Mouse (Mus musculus): ENCODE results near the gene Lrrc28. TPM values are rescaled to one million over a fixed set of nuclear protein-coding genes. Genes with fewer than 3 reads are reported as not detected.

The Lrrc28 gene
- total and polyA plus RNA-seq, 3 experiments, result 14.1 to 20.5 (median 16.4) TPM

GRCm38 (mm10) chr7:67593902-67594301 is 51.2 kb downstream of the Lrrc28 start:
- intact Hi-C loops (cut with DNase I), result no loop called here
- Histone ChIP-seq H3K4me3 (no peak overlapping the region), H3K27me3 (ENCODE audit: control insufficient read depth, insufficient read depth, low read length) (no peaks in the 10 kb centered on the region), H3K4me1 (ENCODE audit: control insufficient read depth, insufficient read depth, low read length) (peaks cover 6% of the 10 kb centered on the region), H3K27ac (no peak overlapping the region), H3K9ac (ENCODE audit: low read depth, low read length) (no peak overlapping the region), H3K79me2 (replicated peaks; ENCODE audit: control insufficient read depth, insufficient read depth, low read length) (no peaks in the 10 kb centered on the region), H3K36me3 (ENCODE audit: control insufficient read depth, insufficient read depth, low read length) (peaks cover 2% of the 10 kb centered on the region)
- no peak for DNase-seq
- WGBS, result 88% methylated on average over 6 of the region's 6 CpGs
- no peak for TF ChIP-seq CTCF (IDR thresholded peaks at IDR 0.05)
- TF ChIP-seq POLR2A (IDR thresholded peaks at IDR 0.05; ENCODE audit: insufficient read depth, low read depth, low read length), result no peak
- no peak for TF ChIP-seq EP300 (IDR thresholded peaks at IDR 0.05; ENCODE audit: insufficient read depth, low read depth, low read length)

DNA sequence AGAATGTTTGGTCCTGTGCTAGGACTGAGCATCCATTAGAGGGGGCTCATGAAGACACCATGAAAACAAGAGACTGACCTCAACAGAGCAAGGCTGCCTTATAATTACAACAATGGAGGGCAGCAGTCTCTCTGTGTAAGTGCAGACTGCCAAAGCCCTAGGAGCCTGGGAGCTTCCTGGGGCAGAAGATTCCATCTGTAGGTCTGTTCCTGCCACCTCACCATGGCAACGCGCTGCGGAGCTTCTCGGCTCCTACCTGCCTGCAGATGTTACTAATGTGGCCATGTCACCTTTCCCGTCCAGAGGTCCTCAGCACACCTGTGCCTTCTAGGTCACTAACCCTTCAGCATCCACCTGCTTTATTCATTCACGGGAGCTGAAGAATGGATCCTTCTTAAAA is 52.4 kb downstream of the Lrrc28 start:
- H3K79me2 ChIP-seq (replicated peaks; ENCODE audit: control insufficient read depth, insufficient read depth, low read length), result no peaks in the 10 kb centered on the region
- H3K9ac ChIP-seq (ENCODE audit: low read depth, low read length), result no peak overlapping the region
- peaks cover 2% of the 10 kb centered on the region for H3K36me3 ChIP-seq (ENCODE audit: control insufficient read depth, insufficient read depth, low read length)
- no peak overlapping the region for H3K4me3 ChIP-seq
- H3K27ac ChIP-seq, result no peak overlapping the region
- H3K27me3 ChIP-seq (ENCODE audit: control insufficient read depth, insufficient read depth, low read length), result no peaks in the 10 kb centered on the region
- 93% methylated on average over 6 of the region's 6 CpGs for WGBS
- intact Hi-C loops (cut with DNase I), result no loop called here
- peaks cover 3% of the 10 kb centered on the region for H3K4me1 ChIP-seq (ENCODE audit: control insufficient read depth, insufficient read depth, low read length)
- TF ChIP-seq POLR2A (IDR thresholded peaks at IDR 0.05; ENCODE audit: insufficient read depth, low read depth, low read length), result no peak
- no peak for DNase-seq

GRCm38 (mm10) chr7:67588743-67589142 is 56.3 kb downstream of the Lrrc28 start:
- H3K36me3 ChIP-seq (ENCODE audit: control insufficient read depth, insufficient read depth, low read length), result no peaks in the 10 kb centered on the region
- H3K79me2 ChIP-seq (replicated peaks; ENCODE audit: control insufficient read depth, insufficient read depth, low read length), result no peaks in the 10 kb centered on the region
- H3K4me3 ChIP-seq, result no peak overlapping the region
- intact Hi-C loops (cut with DNase I), result no loop called here
- no peaks in the 10 kb centered on the region for H3K27me3 ChIP-seq (ENCODE audit: control insufficient read depth, insufficient read depth, low read length)
- H3K4me1 ChIP-seq (ENCODE audit: control insufficient read depth, insufficient read depth, low read length), result no peaks in the 10 kb centered on the region; the same call in 1 of the 2 replicates
- no peak overlapping the region for H3K9ac ChIP-seq (ENCODE audit: low read depth, low read length)
- no peak overlapping the region for H3K27ac ChIP-seq
- no peak for DNase-seq
- 88% methylated on average over 6 of the region's 6 CpGs for WGBS
- TF ChIP-seq POLR2A (IDR thresholded peaks at IDR 0.05; ENCODE audit: insufficient read depth, low read depth, low read length) (no peak), EP300 (IDR thresholded peaks at IDR 0.05; ENCODE audit: insufficient read depth, low read depth, low read length) (no peak), CTCF (IDR thresholded peaks at IDR 0.05) (no peak)

GRCm38 (mm10) chr7:67586479-67586878 is 58.6 kb downstream of the Lrrc28 start:
- H3K4me1 ChIP-seq (ENCODE audit: control insufficient read depth, insufficient read depth, low read length), result peaks cover 1% of the 10 kb centered on the region
- H3K36me3 ChIP-seq (ENCODE audit: control insufficient read depth, insufficient read depth, low read length), result no peaks in the 10 kb centered on the region
- TF ChIP-seq EP300 (IDR thresholded peaks at IDR 0.05; ENCODE audit: insufficient read depth, low read depth, low read length) (no peak), CTCF (IDR thresholded peaks at IDR 0.05) (no peak), POLR2A (IDR thresholded peaks at IDR 0.05; ENCODE audit: insufficient read depth, low read depth, low read length) (no peak)
- H3K4me3 ChIP-seq, result no peak overlapping the region
- no peak for DNase-seq
- intact Hi-C loops (cut with DNase I), result no loop called here
- no peak overlapping the region for H3K27ac ChIP-seq
- H3K79me2 ChIP-seq (replicated peaks; ENCODE audit: control insufficient read depth, insufficient read depth, low read length), result no peaks in the 10 kb centered on the region
- H3K27me3 ChIP-seq (ENCODE audit: control insufficient read depth, insufficient read depth, low read length), result no peaks in the 10 kb centered on the region
- H3K9ac ChIP-seq (ENCODE audit: low read depth, low read length), result no peak overlapping the region
- 75% methylated on average over 5 of the region's 5 CpGs for WGBS

GRCm38 (mm10) chr7:67583852-67584251 is 61.2 kb downstream of the Lrrc28 start:
- Histone ChIP-seq H3K9ac (ENCODE audit: low read depth, low read length) (no peak overlapping the region), H3K4me3 (no peak overlapping the region), H3K36me3 (ENCODE audit: control insufficient read depth, insufficient read depth, low read length) (no peaks in the 10 kb centered on the region), H3K27me3 (ENCODE audit: control insufficient read depth, insufficient read depth, low read length) (no peaks in the 10 kb centered on the region), H3K27ac (no peak overlapping the region), H3K4me1 (ENCODE audit: control insufficient read depth, insufficient read depth, low read length) (peaks cover 1% of the 10 kb centered on the region), H3K79me2 (replicated peaks; ENCODE audit: control insufficient read depth, insufficient read depth, low read length) (no peaks in the 10 kb centered on the region)
- DNase-seq, result no peak
- intact Hi-C loops (cut with DNase I), result no loop called here
- TF ChIP-seq CTCF (IDR thresholded peaks at IDR 0.05) (no peak), EP300 (IDR thresholded peaks at IDR 0.05; ENCODE audit: insufficient read depth, low read depth, low read length) (no peak), POLR2A (IDR thresholded peaks at IDR 0.05; ENCODE audit: insufficient read depth, low read depth, low read length) (no peak)
- WGBS, result 50% methylated on average over 5 of the region's 5 CpGs

GRCm38 (mm10) chr7:67578783-67579482 is 66.1 kb downstream of the Lrrc28 start:
- Histone ChIP-seq H3K9ac (ENCODE audit: low read depth, low read length) (no peak overlapping the region), H3K4me1 (ENCODE audit: control insufficient read depth, insufficient read depth, low read length) (peaks cover 1% of the 10 kb centered on the region), H3K27ac (no peak overlapping the region), H3K79me2 (replicated peaks; ENCODE audit: control insufficient read depth, insufficient read depth, low read length) (no peaks in the 10 kb centered on the region; the same call in 1 of the 2 replicates), H3K36me3 (ENCODE audit: control insufficient read depth, insufficient read depth, low read length) (no peaks in the 10 kb centered on the region), H3K4me3 (no peak overlapping the region), H3K27me3 (ENCODE audit: control insufficient read depth, insufficient read depth, low read length) (no peaks in the 10 kb centered on the region)
- DNase-seq, result no peak
- WGBS, result 70% methylated on average over 7 of the region's 7 CpGs
- intact Hi-C loops (cut with DNase I), result no loop called here
- no peak for TF ChIP-seq POLR2A (IDR thresholded peaks at IDR 0.05; ENCODE audit: insufficient read depth, low read depth, low read length)
- TF ChIP-seq CTCF (IDR thresholded peaks at IDR 0.05), result no peak
- TF ChIP-seq EP300 (IDR thresholded peaks at IDR 0.05; ENCODE audit: insufficient read depth, low read depth, low read length), result no peak
